Mouse (Mus musculus): ENCODE measurements at regions not wholly inside any gene's neighbourhood (a gene's known extent, or its start where the extent isn't known, plus 50 kb on each side); places are given as distances from the start of the nearest gene placed in this dataset.

DNA sequence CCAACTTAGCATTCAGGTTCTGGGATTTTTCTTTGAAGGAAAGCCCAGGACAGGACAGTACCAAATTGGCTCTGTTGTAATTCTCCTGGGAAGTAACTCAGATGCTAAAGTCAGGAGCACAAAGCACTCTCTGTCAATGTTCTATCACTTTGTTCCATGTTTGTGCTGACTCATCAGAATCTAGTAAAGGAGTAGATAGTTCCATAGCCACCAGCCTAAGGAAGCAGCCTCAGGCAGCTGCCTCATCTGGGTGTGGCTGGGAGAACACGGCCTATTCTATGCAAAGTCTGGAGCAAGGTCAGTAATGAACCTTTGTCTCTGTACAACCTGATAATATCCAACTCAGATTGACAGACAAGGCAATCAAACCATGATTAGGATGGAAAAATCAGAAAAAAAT, 64.9 kb upstream of the Ccser1 start:
- Histone ChIP-seq H3K4me1 (replicated peaks; ENCODE audit: control insufficient read depth, insufficient read depth, low read length) (no peaks in the 10 kb centered on the region), H3K36me3 (ENCODE audit: control insufficient read depth, insufficient read depth) (no peaks in the 10 kb centered on the region), H3K9ac (ENCODE audit: low read depth, low read length) (no peak overlapping the region), H3K4me3 (ENCODE audit: low read depth, low read length) (no peak overlapping the region), H3K27me3 (replicated peaks; ENCODE audit: control insufficient read depth, insufficient read depth, low read length) (no peaks in the 10 kb centered on the region), H3K4me2 (replicated peaks; ENCODE audit: low read depth) (no peak overlapping the region), H3K9me3 (ENCODE audit: control insufficient read depth) (no peaks in the 10 kb centered on the region), H3K27ac (ENCODE audit: low read depth, low read length) (no peak overlapping the region)
- WGBS = 39% methylated on average over 1 of the region's 1 CpGs
- ATAC-seq = peak; percentile 69; the same call in 1 of the 2 replicates
- TF ChIP-seq CTCF (IDR thresholded peaks at IDR 0.05; ENCODE audit: low read depth) = no peak

DNA sequence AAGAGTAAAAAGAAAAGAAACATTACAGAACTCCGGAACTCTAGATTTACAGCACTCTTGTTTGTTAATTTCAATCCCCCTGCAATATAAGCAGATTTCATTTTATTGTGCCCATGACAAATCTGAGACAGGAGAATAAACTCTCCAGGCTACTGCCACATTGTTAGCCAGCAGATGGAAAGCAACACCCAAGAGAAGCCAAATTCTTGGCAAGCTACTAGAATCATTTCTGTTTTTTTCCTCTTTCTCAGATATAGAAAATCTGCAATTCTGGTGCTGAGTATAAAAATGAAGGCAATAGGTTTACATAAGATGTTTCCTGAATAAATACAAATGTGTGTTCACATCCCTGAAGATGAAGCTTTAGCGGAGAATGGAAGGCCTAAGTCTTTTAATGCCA, 60.5 kb upstream of the Ccser1 start:
- Histone ChIP-seq H3K9me3 (ENCODE audit: control insufficient read depth) (no peaks in the 10 kb centered on the region), H3K27ac (ENCODE audit: low read depth, low read length) (no peak overlapping the region), H3K36me3 (ENCODE audit: control insufficient read depth, insufficient read depth) (no peaks in the 10 kb centered on the region), H3K4me1 (replicated peaks; ENCODE audit: control insufficient read depth, insufficient read depth, low read length) (no peaks in the 10 kb centered on the region), H3K4me3 (ENCODE audit: low read depth, low read length) (no peak overlapping the region), H3K4me2 (replicated peaks; ENCODE audit: low read depth) (no peak overlapping the region), H3K27me3 (replicated peaks; ENCODE audit: control insufficient read depth, insufficient read depth, low read length) (no peaks in the 10 kb centered on the region), H3K9ac (ENCODE audit: low read depth, low read length) (no peak overlapping the region)
- 69% methylated on average over 2 of the region's 2 CpGs for WGBS
- no peak for TF ChIP-seq CTCF (IDR thresholded peaks at IDR 0.05; ENCODE audit: low read depth)
- no peak for ATAC-seq

DNA sequence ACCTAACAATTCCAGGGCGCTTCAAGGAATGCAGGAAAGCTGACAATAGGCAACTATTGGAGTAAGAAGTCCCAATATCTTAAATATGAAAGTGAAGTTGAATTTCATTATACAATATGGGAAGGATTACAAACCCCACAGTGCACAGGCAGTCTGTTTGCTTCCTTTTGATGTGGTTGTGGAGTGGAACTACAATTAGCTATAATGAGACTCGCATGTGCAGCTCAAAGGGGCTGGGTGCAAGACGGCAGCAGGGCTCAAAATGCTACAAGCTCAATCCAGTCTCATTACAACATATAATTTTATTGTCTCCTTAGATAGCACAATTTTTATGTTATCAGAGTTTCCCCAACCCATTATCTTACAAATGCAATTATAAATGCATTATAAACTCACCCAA, 54.7 kb upstream of the Ccser1 start:
- Histone ChIP-seq H3K9me3 (ENCODE audit: control insufficient read depth) (no peaks in the 10 kb centered on the region), H3K36me3 (ENCODE audit: control insufficient read depth, insufficient read depth) (no peaks in the 10 kb centered on the region), H3K9ac (ENCODE audit: low read depth, low read length) (no peak overlapping the region), H3K4me2 (replicated peaks; ENCODE audit: low read depth) (no peak overlapping the region), H3K27ac (ENCODE audit: low read depth, low read length) (no peak overlapping the region), H3K4me1 (replicated peaks; ENCODE audit: control insufficient read depth, insufficient read depth, low read length) (0 out of 2 replicates have a peak, but pooled peaks cover 5% of the 10 kb centered on the region), H3K4me3 (ENCODE audit: low read depth, low read length) (no peak overlapping the region), H3K27me3 (replicated peaks; ENCODE audit: control insufficient read depth, insufficient read depth, low read length) (no peaks in the 10 kb centered on the region)
- no peak for TF ChIP-seq CTCF (IDR thresholded peaks at IDR 0.05; ENCODE audit: low read depth)
- no peak for ATAC-seq
- 90% methylated on average over 3 of the region's 3 CpGs for WGBS

DNA sequence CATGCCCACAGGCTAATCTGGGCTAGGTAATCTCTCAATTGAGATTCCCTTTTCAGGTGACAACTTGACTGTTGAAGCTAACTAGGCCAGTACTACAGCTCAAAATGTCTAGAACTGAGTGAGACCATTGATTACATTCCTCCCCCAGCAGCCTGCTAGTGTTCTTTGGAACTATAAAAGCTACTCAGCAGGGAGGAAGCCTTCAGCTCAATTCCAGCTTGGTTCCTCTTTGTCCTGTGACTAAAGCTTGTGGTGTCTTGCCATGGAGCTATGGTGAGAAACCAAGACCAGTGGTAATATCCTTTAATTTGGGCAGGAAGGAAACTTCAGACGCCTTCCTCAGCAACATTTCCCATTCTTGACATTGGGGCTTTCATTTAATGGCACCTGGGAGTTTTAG, 52.9 kb upstream of the Ccser1 start:
- no peaks in the 10 kb centered on the region for H3K9me3 ChIP-seq (ENCODE audit: control insufficient read depth)
- no peaks in the 10 kb centered on the region for H3K36me3 ChIP-seq (ENCODE audit: control insufficient read depth, insufficient read depth)
- H3K4me1 ChIP-seq (replicated peaks; ENCODE audit: control insufficient read depth, insufficient read depth, low read length) = 0 out of 2 replicates have a peak, but pooled peaks cover 5% of the 10 kb centered on the region
- H3K4me2 ChIP-seq (replicated peaks; ENCODE audit: low read depth) = no peak overlapping the region
- 74% methylated on average over 1 of the region's 1 CpGs for WGBS
- no peaks in the 10 kb centered on the region for H3K27me3 ChIP-seq (replicated peaks; ENCODE audit: control insufficient read depth, insufficient read depth, low read length)
- H3K27ac ChIP-seq (ENCODE audit: low read depth, low read length) = no peak overlapping the region
- no peak overlapping the region for H3K9ac ChIP-seq (ENCODE audit: low read depth, low read length)
- no peak for TF ChIP-seq CTCF (IDR thresholded peaks at IDR 0.05; ENCODE audit: low read depth)
- no peak for ATAC-seq
- H3K4me3 ChIP-seq (ENCODE audit: low read depth, low read length) = no peak overlapping the region

DNA sequence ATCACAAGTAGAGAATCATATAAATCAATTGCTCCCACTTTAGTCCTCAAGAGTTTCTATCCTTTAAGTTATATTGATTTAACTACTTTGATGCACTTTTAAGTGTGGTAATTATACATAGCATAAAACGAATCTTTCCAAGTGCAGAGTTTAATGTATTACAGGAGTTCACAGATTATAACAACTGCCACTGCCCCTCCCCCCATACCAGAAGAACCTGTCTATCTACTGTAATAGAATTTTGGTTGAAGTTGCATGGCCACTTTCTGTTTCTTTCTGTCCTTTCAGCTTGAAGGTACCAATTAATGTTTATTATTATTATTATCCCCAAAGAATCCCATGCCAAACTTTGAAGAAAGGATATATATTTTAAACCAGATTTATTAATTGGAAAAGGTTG, 51.9 kb upstream of the Ccser1 start:
- TF ChIP-seq CTCF (IDR thresholded peaks at IDR 0.05; ENCODE audit: low read depth) = no peak
- Histone ChIP-seq H3K4me3 (ENCODE audit: low read depth, low read length) (no peak overlapping the region), H3K36me3 (ENCODE audit: control insufficient read depth, insufficient read depth) (no peaks in the 10 kb centered on the region), H3K9ac (ENCODE audit: low read depth, low read length) (no peak overlapping the region), H3K27ac (ENCODE audit: low read depth, low read length) (no peak overlapping the region), H3K4me1 (replicated peaks; ENCODE audit: control insufficient read depth, insufficient read depth, low read length) (0 out of 2 replicates have a peak, but pooled peaks cover 5% of the 10 kb centered on the region), H3K4me2 (replicated peaks; ENCODE audit: low read depth) (no peak overlapping the region), H3K27me3 (replicated peaks; ENCODE audit: control insufficient read depth, insufficient read depth, low read length) (no peaks in the 10 kb centered on the region), H3K9me3 (ENCODE audit: control insufficient read depth) (no peaks in the 10 kb centered on the region)
- 45% methylated on average over 1 of the region's 1 CpGs for WGBS
- ATAC-seq = peak; percentile 56; the same call in 1 of the 2 replicates

Data from intestine, postnatal 0 days (tissue).